Mouse (Mus musculus) CH12.LX (cell line): ENCODE results near the gene Khk. TPM values are rescaled to one million over a fixed set of nuclear protein-coding genes. Genes with fewer than 3 reads are reported as not detected.
A peak's percentile ranks its signal among the peaks of the same experiment; 100 is the strongest.

Source experiments
- DNase-seq: peaks from one replicate; pipeline ENCODE4 v3.0.0-alpha.2; 2013; ENCODE audit errors: extremely low read depth
- H3K27ac ChIP-seq: 2 replicates; pipeline ENCODE4 v1.5.1; 2012; ENCODE audit warnings: low read depth, mild to moderate bottlenecking, control low read depth, moderate library complexity; ENCODE audit not compliant: insufficient read depth
- H3K27me3 ChIP-seq: replicated peaks from 2 replicates; pipeline ENCODE3; 2012; ENCODE audit warnings: inconsistent platforms
- H3K36me3 ChIP-seq, 2 experiments: replicated peaks in 1 of 2; 2 replicates each; pipeline versions ENCODE3 to v1.6.1; 2012; ENCODE audit warnings: inconsistent platforms in 1 of 2, low read length in 1 of 2, mild to moderate bottlenecking in 1 of 2, mixed read lengths in 1 of 2, moderate library complexity in 1 of 2; ENCODE audit not compliant: control insufficient read depth in 1 of 2, insufficient read depth in 1 of 2
- H3K4me1 ChIP-seq, 2 experiments: 2 replicates each; pipeline ENCODE4 v1.6.1; 2012; ENCODE audit warnings: inconsistent platforms in 1 of 2, moderate library complexity in 1 of 2; ENCODE audit not compliant: insufficient read depth in 2 of 2, control insufficient read depth in 1 of 2
- H3K4me2 ChIP-seq: 2 replicates; pipeline ENCODE4 v1.6.1; 2012; ENCODE audit warnings: low read depth, mild to moderate bottlenecking, control low read depth; ENCODE audit not compliant: poor library complexity, insufficient read depth, severe bottlenecking
- H3K4me3 ChIP-seq, 3 experiments: fragments of 150-350 bp in 1 of 3; sonication (generic) in 1 of 3; replicated peaks in 1 of 3; 2 replicates each; pipeline versions ENCODE3 to v1.5.1; 2011 to 2012; ENCODE audit warnings: low read depth in 2 of 3, low read length in 2 of 3, mild to moderate bottlenecking in 2 of 3, moderate library complexity in 2 of 3, control low read depth in 1 of 3, improper control_type of control experiment in 1 of 3, inconsistent platforms in 1 of 3, mixed read lengths in 1 of 3; ENCODE audit not compliant: poor library complexity in 1 of 3
- H3K79me2 ChIP-seq: replicated peaks from 2 replicates; pipeline ENCODE4 v1.6.1; 2012; ENCODE audit warnings: mild to moderate bottlenecking, moderate library complexity; ENCODE audit not compliant: control insufficient read depth, poor library complexity, insufficient read depth, severe bottlenecking; ENCODE audit errors: extremely low read depth
- H3K9ac ChIP-seq: 2 replicates; pipeline ENCODE4 v1.6.1; 2012; ENCODE audit warnings: low read depth, mild to moderate bottlenecking, control low read depth, moderate library complexity; ENCODE audit not compliant: insufficient read depth
- H3K9me3 ChIP-seq: replicated peaks from 2 replicates; pipeline ENCODE3; 2012; ENCODE audit warnings: low read length, inconsistent platforms, mixed read lengths
- CHD1 ChIP-seq: IDR thresholded peaks from 2 replicates; pipeline ENCODE4 v1.6.1; 2012; ENCODE audit warnings: low read depth, low read length, improper control_type of control experiment, inconsistent platforms
- E2F4 ChIP-seq: IDR thresholded peaks from 2 replicates; pipeline ENCODE4 v1.6.1; 2011; ENCODE audit warnings: low read depth, low read length, improper control_type of control experiment; ENCODE audit not compliant: insufficient replicate concordance
- ELF1 ChIP-seq: IDR thresholded peaks from 2 replicates; pipeline ENCODE4 v1.6.1; 2014; ENCODE audit warnings: low read depth, mild to moderate bottlenecking, inconsistent platforms, low read length, improper control_type of control experiment
- ETS1 ChIP-seq: conservative IDR thresholded peaks from 2 replicates; pipeline ENCODE4 v1.6.1; 2012; ENCODE audit warnings: low read depth, mild to moderate bottlenecking, inconsistent platforms, low read length, improper control_type of control experiment, moderate library complexity
- GABPA ChIP-seq: IDR thresholded peaks from 2 replicates; pipeline ENCODE4 v1.6.1; 2012; ENCODE audit warnings: low read depth, low read length, improper control_type of control experiment, inconsistent platforms; ENCODE audit not compliant: insufficient replicate concordance
- HCFC1 ChIP-seq: IDR thresholded peaks from 2 replicates; pipeline ENCODE4 v1.6.1; 2012; ENCODE audit warnings: low read depth, mild to moderate bottlenecking, inconsistent platforms, low read length, improper control_type of control experiment
- IRF4 ChIP-seq: IDR thresholded peaks from 2 replicates; pipeline ENCODE4 v1.6.1; 2014; ENCODE audit warnings: low read depth, mild to moderate bottlenecking, inconsistent platforms, low read length, improper control_type of control experiment
- MXI1 ChIP-seq: IDR thresholded peaks from 2 replicates; pipeline ENCODE4 v1.6.1; 2011; ENCODE audit warnings: mild to moderate bottlenecking, low read depth, low read length, improper control_type of control experiment
- NELFE ChIP-seq: IDR thresholded peaks from 2 replicates; pipeline ENCODE4 v1.6.1; 2011; ENCODE audit warnings: low read depth, low read length, improper control_type of control experiment
- POLR2A ChIP-seq: IDR thresholded peaks from 2 replicates; pipeline ENCODE4 v1.6.1; 2011; ENCODE audit warnings: low read depth, mild to moderate bottlenecking, improper control_type of control experiment, low read length
- SMC3 ChIP-seq: IDR thresholded peaks from 2 replicates; pipeline ENCODE4 v1.6.1; 2011; ENCODE audit warnings: low read depth, low read length, improper control_type of control experiment
- TBP ChIP-seq: conservative IDR thresholded peaks from 2 replicates; pipeline ENCODE4 v1.6.1; 2011; ENCODE audit warnings: low read depth, low read length, improper control_type of control experiment
- TCF12 ChIP-seq: IDR thresholded peaks from 2 replicates; pipeline ENCODE4 v1.6.1; 2014; ENCODE audit warnings: low read depth, mild to moderate bottlenecking, inconsistent platforms, low read length, improper control_type of control experiment
- ZMIZ1 ChIP-seq: IDR thresholded peaks from 2 replicates; pipeline ENCODE4 v1.6.1; 2012; ENCODE audit warnings: low read depth, mild to moderate bottlenecking, inconsistent platforms, low read length, improper control_type of control experiment
- ZNF384 ChIP-seq: IDR thresholded peaks from 2 replicates; pipeline ENCODE4 v1.6.1; 2012; ENCODE audit warnings: low read depth, low read length, improper control_type of control experiment, inconsistent platforms
- dilution Hi-C: fragments of 300-500 bp; cut with MboI; formaldehyde crosslinking; loops from 2 replicates; pipeline ENCODE4 v1.14.3; 2020; ENCODE audit warnings: low sequenced_read_pairs; ENCODE audit not compliant: extremely low pct_unique_long_range_greater_than_20kb, extremely low pct_ligation_motif_present
- in situ Hi-C: fragments of 300-500 bp; cut with MboI; formaldehyde crosslinking; loops from 3 replicates; pipeline ENCODE4 v1.14.3; 2019; ENCODE audit warnings: low sequenced_read_pairs, low pct_ligation_motif_present, low pct_unique_long_range_greater_than_20kb, mixed read lengths
- polyA plus RNA-seq: library from polyadenylated mRNA; unstranded; fragments of >175 nt; gene quantifications from 2 replicates; pipeline ENCODE4 v1.2.1, GENCODE M21; 2012; ENCODE audit warnings: low read depth; ENCODE audit not compliant: insufficient read length
- total RNA-seq, 2 experiments: library from RNA; depleted of rRNA; stranded (reverse); fragments of 300-350 nt in 1 of 2; fragments of >200 nt in 1 of 2; gene quantifications; 2 replicates each; pipeline ENCODE4 v1.2.3; 2012 to 2014

Gene Khk
- total and polyA plus RNA-seq, 3 experiments = 2.5 to 5.7 (median 3.7) TPM

- Histone ChIP-seq H3K4me3 (peak overlapping the region; percentile 35 to 87 (median 79)), H3K27ac (no peak overlapping the region)
- dilution Hi-C loops = no loop called here
These were observed 34.5 kb upstream of the Khk start for GRCm38 (mm10) chr5:30886731-30887130.

GRCm38 (mm10) chr5:30887331-30887761 lies 33.9 kb upstream of the Khk start:
- peaks cover 3 to 18% of the 10 kb centered on the region in 2 experiments for H3K4me1 ChIP-seq
- in situ Hi-C loops (no loop called here), dilution Hi-C loops (no loop called here)
- TF ChIP-seq POLR2A (peak; percentile 96), E2F4 (no peak), ETS1 (0 out of 2 replicates have a peak, but pooled peaks have one; percentile 13), ZMIZ1 (peak; percentile 95), HCFC1 (no peak; the same call in 1 of the 2 replicates), TBP (peak; percentile 82), TCF12 (peak; percentile 68), ELF1 (peak; percentile 39; the same call in 1 of the 2 replicates), CHD1 (no peak), NELFE (peak; percentile 90), SMC3 (no peak), GABPA (no peak), ZNF384 (peak; percentile 90)
- H3K4me2 ChIP-seq = peak overlapping the region; percentile 97; the same call in 1 of the 2 replicates
- H3K27me3 ChIP-seq = no peaks in the 10 kb centered on the region
- H3K4me3 ChIP-seq = peak overlapping the region; percentile 75 to 87 (median 79)
- peak; percentile 94 for DNase-seq
- no peaks in the 10 kb centered on the region for H3K9me3 ChIP-seq
- peak overlapping the region; percentile 74 for H3K27ac ChIP-seq
- H3K9ac ChIP-seq = peak overlapping the region; percentile 72
- H3K36me3 ChIP-seq = peaks cover 5 to 23% of the 10 kb centered on the region in 2 experiments
- H3K79me2 ChIP-seq = no peaks in the 10 kb centered on the region

More at GRCm38 (mm10) chr5:30886731-30887130, 34.5 kb upstream of the Khk start:
- peak overlapping the region; percentile 55 for H3K9ac ChIP-seq
- DNase-seq = no peak
- no peaks in the 10 kb centered on the region for H3K9me3 ChIP-seq
- H3K4me2 ChIP-seq = peak overlapping the region; percentile 97
- H3K79me2 ChIP-seq = no peaks in the 10 kb centered on the region
- peaks cover 3 to 18% of the 10 kb centered on the region in 2 experiments for H3K4me1 ChIP-seq
- peaks cover 0 to 17% of the 10 kb centered on the region in 2 experiments for H3K36me3 ChIP-seq
- in situ Hi-C loops = no loop called here
- no peak for TF ChIP-seq MXI1
- no peak for TF ChIP-seq IRF4
- H3K27me3 ChIP-seq = no peaks in the 10 kb centered on the region
